Mouse (Mus musculus): Measurements from ENCODE around the gene Dclk2. TPM values are rescaled to one million over a fixed set of nuclear protein-coding genes. Genes with fewer than 3 reads are reported as not detected.

Dclk2 gene
- polyA plus RNA-seq, 1 experiment from 2014 or later, result 49.0 TPM

GRCm38 (mm10) chr3:86950652-86951051 lies 30.0 kb upstream of the Dclk2 start:
- DNase-seq (ENCODE audit: low spot score) (no peak), ATAC-seq (replicated peaks; ENCODE audit: low FRiP score) (no peak)
- Histone ChIP-seq H3K36me3 (ENCODE audit: control insufficient read depth, insufficient read depth, low read length) (no peaks in the 10 kb centered on the region), H3K9ac (ENCODE audit: low read length) (no peak overlapping the region), H3K4me3 (ENCODE audit: low read depth, low read length) (no peak overlapping the region), H3K4me2 (ENCODE audit: low read depth, low read length, severe bottlenecking) (no peak overlapping the region), H3K27me3 (ENCODE audit: control insufficient read depth, insufficient read depth, low read length) (no peaks in the 10 kb centered on the region), H3K27ac (ENCODE audit: low read depth, low read length) (no peak overlapping the region), H3K4me1 (replicated peaks; ENCODE audit: control insufficient read depth, insufficient read depth, low read length) (no peaks in the 10 kb centered on the region), H3K9me3 (ENCODE audit: control insufficient read depth, low read length) (peaks cover 3% of the 10 kb centered on the region; the same call in 1 of the 2 replicates)
- WGBS, result 31% methylated on average over 2 of the region's 2 CpGs

DNA sequence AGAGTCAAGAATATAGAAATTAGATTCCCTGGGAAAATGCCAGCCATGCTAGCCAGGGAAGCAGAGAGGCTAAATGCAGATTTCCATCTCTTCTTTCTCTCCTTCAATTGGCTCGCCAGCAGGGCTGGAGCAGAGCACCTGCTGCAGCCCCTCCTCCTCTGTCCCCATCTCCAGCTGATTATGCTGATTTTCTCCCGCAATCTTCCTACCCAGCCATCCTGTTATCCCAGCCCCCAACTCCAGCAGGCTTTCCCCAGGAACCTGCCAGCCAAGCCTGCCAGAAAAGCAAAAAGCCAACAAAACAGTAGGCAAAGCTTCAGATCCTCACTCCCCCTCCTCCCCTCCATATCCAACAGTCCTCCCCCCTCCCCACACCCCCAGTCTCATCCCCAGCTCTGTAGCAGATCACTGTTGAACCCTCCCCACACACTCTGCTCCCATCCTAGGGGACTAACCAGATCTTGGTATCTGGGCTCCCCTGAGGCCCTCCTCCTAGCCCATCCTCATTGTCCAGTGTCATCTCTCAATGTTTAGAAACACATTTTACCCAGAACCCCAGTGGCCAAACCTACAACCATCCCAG lies 15.7 kb upstream of the Dclk2 start:
- Histone ChIP-seq H3K4me2 (ENCODE audit: low read depth, low read length, severe bottlenecking) (no peak overlapping the region), H3K9me3 (ENCODE audit: control insufficient read depth, low read length) (peaks cover 2% of the 10 kb centered on the region; the same call in 1 of the 2 replicates), H3K36me3 (ENCODE audit: control insufficient read depth, insufficient read depth, low read length) (no peaks in the 10 kb centered on the region), H3K27ac (ENCODE audit: low read depth, low read length) (peak overlapping the region; percentile 37; the same call in 1 of the 2 replicates), H3K27me3 (ENCODE audit: control insufficient read depth, insufficient read depth, low read length) (no peaks in the 10 kb centered on the region), H3K4me3 (ENCODE audit: low read depth, low read length) (no peak overlapping the region), H3K9ac (ENCODE audit: low read length) (no peak overlapping the region), H3K4me1 (replicated peaks; ENCODE audit: control insufficient read depth, insufficient read depth, low read length) (no peaks in the 10 kb centered on the region)
- ATAC-seq (replicated peaks; ENCODE audit: low FRiP score) (peak; percentile 69; the same call in 1 of the 2 replicates), DNase-seq (ENCODE audit: low spot score) (no peak)
- WGBS, result 23% methylated on average over 2 of the region's 2 CpGs

- no peak for DNase-seq (ENCODE audit: low spot score)
- no peaks in the 10 kb centered on the region for H3K4me1 ChIP-seq (replicated peaks; ENCODE audit: control insufficient read depth, insufficient read depth, low read length)
- no peak for ATAC-seq (replicated peaks; ENCODE audit: low FRiP score)
Measured at GRCm38 (mm10) chr3:86933446-86933845, 12.8 kb upstream of the Dclk2 start.

DNA sequence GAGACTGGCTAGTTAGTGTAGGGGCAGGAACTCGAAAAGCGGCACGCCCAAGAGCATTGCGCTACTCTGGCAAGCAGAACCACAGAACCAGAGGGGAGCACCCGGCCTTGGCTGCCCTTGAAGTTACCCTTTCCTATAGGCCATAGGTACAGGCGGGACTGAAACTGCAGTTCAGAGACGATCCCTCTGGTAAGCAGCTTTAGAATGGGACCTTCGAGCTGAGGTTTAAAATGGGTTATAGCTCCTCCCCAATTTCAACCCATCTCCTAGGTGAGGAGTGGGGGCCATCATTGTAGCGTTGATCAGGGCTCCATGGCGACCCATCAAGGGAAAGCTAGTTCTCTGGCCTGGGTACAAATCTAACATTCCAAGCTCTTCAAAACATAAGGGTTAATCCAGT lies 3.0 kb upstream of the Dclk2 start:
- 90% methylated on average over 10 of the region's 10 CpGs for WGBS
- no peak for DNase-seq (ENCODE audit: low spot score)
- Histone ChIP-seq H3K27ac (ENCODE audit: low read depth, low read length) (no peak overlapping the region), H3K9ac (ENCODE audit: low read length) (no peak overlapping the region), H3K4me2 (ENCODE audit: low read depth, low read length, severe bottlenecking) (no peak overlapping the region), H3K9me3 (ENCODE audit: control insufficient read depth, low read length) (no peaks in the 10 kb centered on the region), H3K36me3 (ENCODE audit: control insufficient read depth, insufficient read depth, low read length) (no peaks in the 10 kb centered on the region), H3K4me1 (replicated peaks; ENCODE audit: control insufficient read depth, insufficient read depth, low read length) (no peaks in the 10 kb centered on the region; the same call in 1 of the 2 replicates), H3K27me3 (ENCODE audit: control insufficient read depth, insufficient read depth, low read length) (no peaks in the 10 kb centered on the region), H3K4me3 (ENCODE audit: low read depth, low read length) (no peak overlapping the region)
- ATAC-seq (replicated peaks; ENCODE audit: low FRiP score), result no peak

More at GRCm38 (mm10) chr3:86933446-86933845, 12.8 kb upstream of the Dclk2 start:
- no peak overlapping the region for H3K9ac ChIP-seq (ENCODE audit: low read length)
- H3K4me3 ChIP-seq (ENCODE audit: low read depth, low read length), result no peak overlapping the region
- no peak overlapping the region for H3K27ac ChIP-seq (ENCODE audit: low read depth, low read length)
- H3K27me3 ChIP-seq (ENCODE audit: control insufficient read depth, insufficient read depth, low read length), result no peaks in the 10 kb centered on the region
- no peaks in the 10 kb centered on the region for H3K36me3 ChIP-seq (ENCODE audit: control insufficient read depth, insufficient read depth, low read length)
- no peak overlapping the region for H3K4me2 ChIP-seq (ENCODE audit: low read depth, low read length, severe bottlenecking)
- 85% methylated on average over 7 of the region's 7 CpGs for whole genome bisulfite sequencing
- peaks cover 2% of the 10 kb centered on the region; the same call in 1 of the 2 replicates for H3K9me3 ChIP-seq (ENCODE audit: control insufficient read depth, low read length)

DNA sequence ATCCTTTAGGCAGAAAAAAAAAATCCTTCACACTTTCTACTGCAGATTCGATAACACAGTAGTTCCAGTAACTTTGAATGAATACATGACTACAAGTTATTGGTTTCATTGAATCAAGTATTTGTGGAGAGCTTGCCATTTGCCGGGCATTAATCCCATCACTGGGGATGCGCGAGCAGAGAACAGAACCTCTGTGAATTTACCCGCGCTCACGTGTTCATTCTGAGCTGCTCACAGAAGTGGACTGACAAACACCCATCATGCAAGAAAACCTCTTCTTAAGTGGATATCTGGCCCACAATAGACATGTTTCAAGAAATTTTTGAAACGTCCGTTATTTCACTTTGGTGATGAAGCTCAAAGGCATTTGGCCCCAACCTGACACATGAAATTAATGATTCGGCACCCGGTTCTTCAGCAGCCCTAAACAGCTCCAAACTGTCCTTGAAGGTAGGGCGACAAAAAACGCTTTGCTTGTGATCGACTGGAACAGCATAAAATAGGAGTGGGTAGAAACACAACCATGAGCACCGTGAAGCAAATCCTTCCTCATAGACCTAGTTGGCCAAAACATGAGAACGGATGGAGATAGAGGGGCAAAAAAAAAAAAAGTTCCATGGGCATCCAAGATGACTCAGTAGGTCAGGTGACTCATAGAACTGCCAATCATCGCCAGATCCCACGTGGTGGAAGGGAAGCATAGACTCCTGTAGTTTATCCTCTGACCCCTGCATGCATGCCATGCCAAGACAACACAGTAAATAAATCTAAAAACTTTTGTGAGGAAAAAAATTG lies 726 bp upstream of the Dclk2 start:
- whole genome bisulfite sequencing, result 73% methylated on average over 18 of the region's 18 CpGs
- H3K9me3 ChIP-seq (ENCODE audit: control insufficient read depth, low read length), result no peaks in the 10 kb centered on the region
- no peaks in the 10 kb centered on the region for H3K27me3 ChIP-seq (ENCODE audit: control insufficient read depth, insufficient read depth, low read length)
- no peaks in the 10 kb centered on the region; the same call in 1 of the 2 replicates for H3K36me3 ChIP-seq (ENCODE audit: control insufficient read depth, insufficient read depth, low read length)
- DNase-seq (ENCODE audit: low spot score) (no peak), ATAC-seq (replicated peaks; ENCODE audit: low FRiP score) (no peak)
- no peaks in the 10 kb centered on the region; the same call in 1 of the 2 replicates for H3K4me1 ChIP-seq (replicated peaks; ENCODE audit: control insufficient read depth, insufficient read depth, low read length)
- H3K27ac ChIP-seq (ENCODE audit: low read depth, low read length), result no peak overlapping the region
- H3K9ac ChIP-seq (ENCODE audit: low read length), result peak overlapping the region; percentile 89; the same call in 1 of the 2 replicates
- H3K4me3 ChIP-seq (ENCODE audit: low read depth, low read length), result peak overlapping the region; percentile 81; the same call in 1 of the 2 replicates
- peak overlapping the region; percentile 67 for H3K4me2 ChIP-seq (ENCODE audit: low read depth, low read length, severe bottlenecking)

DNA sequence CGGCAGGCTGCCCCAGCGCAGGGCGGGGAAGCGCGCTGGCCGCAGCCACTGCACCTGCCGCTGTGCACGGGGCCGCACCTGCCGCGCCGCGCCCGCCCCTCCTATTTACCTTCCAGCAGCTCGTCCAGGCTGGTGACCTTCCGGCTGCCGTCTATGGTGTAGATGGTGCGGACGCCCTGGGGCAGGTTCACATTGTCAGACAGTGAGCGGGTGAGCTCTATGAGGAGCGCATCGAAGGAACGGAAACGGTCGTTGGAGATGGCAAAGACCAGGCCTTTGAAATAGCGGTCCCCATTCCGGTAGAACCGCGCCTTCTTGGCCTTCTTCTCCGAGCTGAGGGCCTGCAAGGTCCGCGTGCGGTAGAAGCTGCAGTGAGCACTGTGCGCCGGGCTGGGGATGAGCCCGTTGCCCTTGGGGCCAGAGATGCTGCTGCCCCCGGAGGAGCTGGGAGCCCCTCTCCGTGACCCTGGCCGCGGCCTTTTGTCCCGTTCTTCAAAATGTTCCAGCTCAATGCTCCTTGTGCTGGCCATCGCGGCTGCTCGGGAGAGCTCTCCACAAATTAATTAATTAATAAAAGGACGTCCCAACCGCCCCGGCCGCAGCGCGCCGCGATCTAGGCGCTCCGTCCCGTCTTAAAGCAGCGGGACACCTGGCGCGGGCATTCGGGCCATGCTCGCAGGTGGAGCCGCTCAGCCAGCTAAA lies 860 bp downstream of the Dclk2 start:
- peak overlapping the region; percentile 67 for H3K4me2 ChIP-seq (ENCODE audit: low read depth, low read length, severe bottlenecking)
- H3K36me3 ChIP-seq (ENCODE audit: control insufficient read depth, insufficient read depth, low read length), result no peaks in the 10 kb centered on the region; the same call in 1 of the 2 replicates
- H3K9me3 ChIP-seq (ENCODE audit: control insufficient read depth, low read length), result no peaks in the 10 kb centered on the region
- DNase-seq (ENCODE audit: low spot score) (peak; percentile 77), ATAC-seq (replicated peaks; ENCODE audit: low FRiP score) (peak; percentile 54)
- H3K4me3 ChIP-seq (ENCODE audit: low read depth, low read length), result peak overlapping the region; percentile 81
- peak overlapping the region; percentile 89 for H3K9ac ChIP-seq (ENCODE audit: low read length)
- WGBS, result under 1% methylated on average over 61 of the region's 61 CpGs
- H3K4me1 ChIP-seq (replicated peaks; ENCODE audit: control insufficient read depth, insufficient read depth, low read length), result no peaks in the 10 kb centered on the region; the same call in 1 of the 2 replicates
- no peaks in the 10 kb centered on the region for H3K27me3 ChIP-seq (ENCODE audit: control insufficient read depth, insufficient read depth, low read length)
- H3K27ac ChIP-seq (ENCODE audit: low read depth, low read length), result peak overlapping the region; percentile 68

GRCm38 (mm10) chr3:86917048-86917447 lies 3.6 kb downstream of the Dclk2 start:
- 96% methylated on average over 5 of the region's 5 CpGs for WGBS
- H3K27ac ChIP-seq (ENCODE audit: low read depth, low read length), result no peak overlapping the region
- H3K4me3 ChIP-seq (ENCODE audit: low read depth, low read length), result no peak overlapping the region
- H3K4me1 ChIP-seq (replicated peaks; ENCODE audit: control insufficient read depth, insufficient read depth, low read length), result no peaks in the 10 kb centered on the region; the same call in 1 of the 2 replicates
- DNase-seq (ENCODE audit: low spot score), result no peak
- no peaks in the 10 kb centered on the region; the same call in 1 of the 2 replicates for H3K36me3 ChIP-seq (ENCODE audit: control insufficient read depth, insufficient read depth, low read length)
- H3K27me3 ChIP-seq (ENCODE audit: control insufficient read depth, insufficient read depth, low read length), result no peaks in the 10 kb centered on the region
- no peaks in the 10 kb centered on the region for H3K9me3 ChIP-seq (ENCODE audit: control insufficient read depth, low read length)
- ATAC-seq (replicated peaks; ENCODE audit: low FRiP score), result no peak
- H3K4me2 ChIP-seq (ENCODE audit: low read depth, low read length, severe bottlenecking), result no peak overlapping the region
- H3K9ac ChIP-seq (ENCODE audit: low read length), result no peak overlapping the region

DNA sequence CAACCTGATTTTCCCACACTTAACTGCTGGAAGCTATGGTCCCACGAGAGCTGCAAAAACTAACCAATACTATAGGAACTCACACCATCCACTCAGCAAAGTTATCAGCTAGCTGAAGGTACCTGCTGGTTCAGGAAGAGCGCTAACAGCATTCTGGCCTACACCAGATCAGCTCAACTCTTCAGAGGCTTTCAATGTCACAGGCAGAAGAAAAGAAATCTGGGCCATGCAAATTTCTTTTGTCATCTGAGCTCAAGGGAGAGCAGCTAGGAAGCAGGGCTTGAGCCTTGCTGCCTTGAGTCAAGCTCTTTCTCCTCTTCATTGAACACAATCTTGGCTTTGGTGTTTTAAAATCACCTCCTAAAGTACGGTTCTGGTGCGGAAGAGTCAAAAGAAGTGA lies 4.0 kb downstream of the Dclk2 start:
- no peak overlapping the region for H3K4me3 ChIP-seq (ENCODE audit: low read depth, low read length)
- no peak overlapping the region for H3K4me2 ChIP-seq (ENCODE audit: low read depth, low read length, severe bottlenecking)
- no peaks in the 10 kb centered on the region for H3K9me3 ChIP-seq (ENCODE audit: control insufficient read depth, low read length)
- DNase-seq (ENCODE audit: low spot score), result no peak
- no peaks in the 10 kb centered on the region for H3K27me3 ChIP-seq (ENCODE audit: control insufficient read depth, insufficient read depth, low read length)
- no peaks in the 10 kb centered on the region; the same call in 1 of the 2 replicates for H3K4me1 ChIP-seq (replicated peaks; ENCODE audit: control insufficient read depth, insufficient read depth, low read length)
- H3K9ac ChIP-seq (ENCODE audit: low read length), result no peak overlapping the region
- WGBS, result 93% methylated on average over 4 of the region's 4 CpGs
- no peaks in the 10 kb centered on the region; the same call in 1 of the 2 replicates for H3K36me3 ChIP-seq (ENCODE audit: control insufficient read depth, insufficient read depth, low read length)
- no peak overlapping the region for H3K27ac ChIP-seq (ENCODE audit: low read depth, low read length)
- ATAC-seq (replicated peaks; ENCODE audit: low FRiP score), result no peak
